Mouse (Mus musculus) liver, adult (tissue): ENCODE measurements around the gene Lhpp.

Source experiments
- GATA4 ChIP-seq: IDR thresholded peaks from 2 replicates; pipeline ENCODE4 v1.6.1; 2014; ENCODE audit warnings: mild to moderate bottlenecking, low read length; ENCODE audit not compliant: insufficient replicate concordance

Gene Lhpp

DNA sequence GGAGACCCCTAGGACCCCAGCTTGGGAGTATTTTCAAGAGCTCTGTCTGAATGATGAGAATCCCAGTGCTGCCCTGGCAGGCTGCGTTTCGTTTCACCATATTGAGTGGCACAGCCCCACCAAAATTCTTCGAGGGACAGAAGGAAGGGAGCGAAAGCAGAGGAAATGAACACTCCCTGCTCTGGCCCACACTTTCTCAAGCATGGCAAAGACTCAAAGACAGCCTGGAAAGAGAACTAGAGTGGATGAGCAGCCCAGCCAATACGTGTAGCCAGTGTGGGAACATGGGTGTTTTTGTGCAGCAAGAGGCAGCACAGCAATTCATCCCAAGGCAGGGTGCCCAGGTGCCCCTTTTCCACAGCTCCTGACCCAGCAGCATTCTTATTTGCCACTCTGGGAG lies 132.5 kb downstream of the Lhpp start:
- TF ChIP-seq GATA4: no peak

DNA sequence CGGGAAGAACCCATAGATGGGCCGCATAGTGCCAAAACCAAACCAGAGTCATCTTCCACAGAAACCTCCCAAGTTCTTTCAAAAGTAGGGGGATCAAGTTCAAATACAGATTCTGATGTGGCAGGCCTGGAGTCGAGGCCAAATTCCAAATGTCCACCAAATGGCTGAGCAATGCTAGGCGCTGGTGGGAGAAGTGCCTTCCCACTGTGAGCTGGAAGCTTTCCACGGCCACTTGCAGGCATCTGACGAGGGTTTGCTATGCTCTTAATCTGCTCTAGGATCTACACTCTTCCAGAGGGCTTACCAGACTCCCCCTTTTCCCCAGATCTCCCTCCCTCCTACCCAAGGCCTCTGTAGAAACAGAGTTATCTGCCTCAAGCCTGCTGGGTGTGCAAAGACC lies 136.7 kb downstream of the Lhpp start:
- TF ChIP-seq GATA4: no peak

DNA sequence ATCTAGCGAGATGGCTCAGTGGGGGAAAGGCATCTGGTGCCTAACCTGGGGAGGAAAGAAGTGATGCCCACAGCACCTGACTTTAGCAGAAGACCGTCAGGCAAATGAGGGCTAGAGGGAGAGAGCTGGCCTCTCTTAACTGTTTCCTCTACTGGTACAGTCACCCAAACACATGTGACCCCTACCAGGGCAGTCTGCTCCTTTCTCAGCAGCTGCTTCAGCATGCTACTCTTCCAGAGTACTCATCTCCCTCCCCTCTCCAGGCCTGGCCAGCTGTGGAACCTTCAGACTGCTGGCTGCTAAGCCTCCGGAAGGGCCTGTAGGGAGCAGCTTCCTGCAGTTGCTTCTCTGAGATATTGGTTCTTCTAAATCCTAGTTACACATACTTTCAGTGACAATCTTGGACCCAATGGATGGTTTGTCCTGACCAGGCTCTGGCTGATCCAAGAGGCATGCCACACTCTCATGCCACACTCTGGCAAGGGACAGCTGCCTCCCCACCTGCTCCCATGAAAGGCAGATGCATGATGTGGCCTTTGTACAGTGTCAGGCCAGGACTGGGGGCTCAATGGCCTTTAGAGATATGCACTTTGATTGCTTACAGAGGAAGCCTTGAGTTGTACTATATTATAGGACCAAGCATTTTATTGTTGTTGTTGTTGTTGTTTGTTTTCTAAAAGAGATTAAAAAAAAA lies 137.8 kb downstream of the Lhpp start:
- no peak for TF ChIP-seq GATA4

DNA sequence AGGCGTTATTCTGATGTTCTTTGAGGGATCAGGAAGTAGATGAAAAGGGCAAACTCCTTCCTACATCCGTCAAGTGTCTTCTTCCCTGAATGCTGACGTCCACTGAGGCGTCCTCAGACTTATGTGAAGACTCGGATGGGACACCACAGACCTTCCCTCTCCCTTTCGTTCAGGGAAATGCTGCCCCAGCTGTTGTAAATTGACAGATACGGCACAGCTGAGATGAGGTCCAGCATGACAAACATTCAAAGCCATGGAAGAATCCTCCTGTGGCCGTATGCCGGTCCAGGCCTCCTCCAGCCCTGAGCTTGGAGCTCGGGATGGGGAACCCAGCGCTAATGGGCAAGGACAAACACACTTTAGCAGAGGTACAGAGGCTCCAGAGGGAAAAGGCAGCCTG lies 139.1 kb downstream of the Lhpp start:
- no peak for TF ChIP-seq GATA4

DNA sequence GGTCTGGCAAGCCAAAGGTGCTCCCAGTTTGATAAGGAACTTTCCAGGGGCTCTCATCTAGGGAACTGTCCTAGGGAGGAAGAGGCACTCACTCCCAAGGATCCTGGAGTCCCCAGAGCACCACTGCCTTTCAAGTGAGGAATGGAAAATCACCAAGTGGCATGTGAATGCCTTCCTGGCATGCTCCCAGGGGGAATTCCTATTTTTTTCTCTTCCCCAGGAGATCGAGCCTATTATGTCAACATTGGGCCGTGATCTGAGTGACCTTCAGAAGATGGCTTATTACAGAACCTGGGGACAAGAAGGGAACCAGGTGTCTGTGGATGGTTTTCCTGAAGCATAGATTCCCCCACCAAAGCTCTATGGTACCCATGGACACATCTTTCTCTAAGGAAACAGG lies 141.3 kb downstream of the Lhpp start:
- TF ChIP-seq GATA4: no peak

DNA sequence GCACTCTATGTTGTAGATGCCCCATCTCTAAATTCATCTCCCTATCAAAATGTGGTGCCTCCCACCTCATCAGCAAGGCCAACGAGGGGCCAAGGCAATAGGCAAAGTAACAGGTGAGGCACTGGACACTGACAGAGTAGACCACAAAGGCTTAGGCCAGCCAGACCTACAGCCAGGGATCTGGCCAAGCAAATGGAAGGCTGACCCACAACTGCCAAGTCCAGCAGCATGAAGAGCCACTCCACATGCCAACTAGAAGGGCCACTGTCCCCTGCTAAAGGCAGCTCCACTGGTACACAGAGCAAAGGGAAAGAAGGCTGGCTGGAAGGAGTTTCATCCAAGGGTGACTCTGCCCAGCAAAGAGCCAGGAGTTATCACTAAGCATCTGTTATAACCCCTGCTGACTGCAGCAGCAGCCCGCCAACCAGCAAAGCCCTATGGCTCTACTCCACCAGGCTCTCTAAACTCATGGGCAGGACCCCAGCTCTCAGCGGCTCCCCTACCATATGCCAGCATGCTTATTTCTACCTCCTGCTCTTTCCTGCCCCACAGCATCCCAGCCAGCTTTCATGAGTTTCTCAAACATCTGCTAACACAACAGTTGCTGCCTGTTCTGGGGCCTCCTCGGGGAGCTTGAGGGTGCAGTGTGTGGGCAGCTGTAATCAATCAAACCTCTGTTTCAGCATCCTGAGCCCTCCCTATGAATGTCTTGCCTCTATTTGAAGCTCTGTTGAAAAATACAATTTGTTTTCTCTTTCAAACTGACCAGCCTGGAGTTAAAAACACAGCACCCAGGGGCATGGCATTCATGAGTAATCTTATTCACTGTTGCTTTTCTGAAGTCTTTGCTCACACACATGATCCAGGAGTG lies 143.3 kb downstream of the Lhpp start:
- no peak for TF ChIP-seq GATA4

DNA sequence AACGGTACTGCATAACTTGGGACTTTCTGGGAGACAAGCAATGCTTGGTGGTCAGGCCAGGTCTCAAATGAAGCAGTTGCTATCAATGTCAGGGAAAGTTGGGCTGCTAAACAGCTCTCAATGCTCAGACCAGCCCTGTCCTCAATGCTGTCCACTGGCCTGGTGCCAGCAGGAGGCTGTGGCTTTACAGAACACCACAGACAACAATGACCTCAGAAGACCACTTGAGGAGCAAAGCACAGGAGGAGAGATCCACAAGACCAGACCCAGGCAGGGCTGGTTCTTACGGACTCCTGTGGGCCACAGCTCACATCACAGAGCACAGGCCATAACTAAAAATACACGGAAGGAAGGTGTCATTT lies 143.9 kb downstream of the Lhpp start:
- no peak for TF ChIP-seq GATA4
